Mouse (Mus musculus) liver, postnatal 0 days (tissue): ENCODE data around the gene Tnf.

Source experiments
- CTCF ChIP-seq: sonication (generic); IDR thresholded peaks from 2 replicates; pipeline ENCODE4 v1.5.1; 2016; ENCODE audit warnings: antibody characterized with exemption, low read depth
- EP300 ChIP-seq: IDR thresholded peaks from 2 replicates; pipeline ENCODE4 v1.6.1; 2016; ENCODE audit warnings: antibody characterized with exemption, low read depth, mild to moderate bottlenecking

- TF ChIP-seq CTCF (no peak), EP300 (no peak)
Observed at GRCm38 (mm10) chr17:35196321-35196641, 5.5 kb downstream of the Tnf start.
